Mouse (Mus musculus) liver, embryonic 14.5 days (tissue): ENCODE results near the gene Ano4. TPM values are rescaled to one million over a fixed set of nuclear protein-coding genes. Genes with fewer than 3 reads are reported as not detected.

Experiments used
- ATAC-seq: fragments of 200-750 bp; cut with Nextera tagmentation; 2 replicates; pipeline ENCODE4 v1.8.0; 2017; ENCODE audit warnings: moderate number of reproducible peaks, mild to moderate bottlenecking, moderate library complexity; ENCODE audit not compliant: insufficient read depth
- DNase-seq, 3 experiments: peaks; one replicate each; pipeline ENCODE4 v3.0.0-alpha.2; 2012 to 2013; ENCODE audit warnings: low read depth in 3 of 3, low spot score in 3 of 3
- H3K27ac ChIP-seq: fragments of 300-500 bp; sonication (generic); 2 replicates; pipeline ENCODE4 v1.5.1; 2014; ENCODE audit warnings: moderate library complexity, mild to moderate bottlenecking, control low read depth, inconsistent platforms
- H3K27me3 ChIP-seq: fragments of 300-500 bp; sonication (generic); 2 replicates; pipeline ENCODE4 v1.6.1; 2014; ENCODE audit warnings: mild to moderate bottlenecking, low read length, moderate library complexity; ENCODE audit not compliant: control insufficient read depth, insufficient read depth
- H3K36me3 ChIP-seq: fragments of 300-500 bp; sonication (generic); replicated peaks from 2 replicates; pipeline ENCODE4 v1.6.1; 2014; ENCODE audit warnings: low read depth; ENCODE audit not compliant: control insufficient read depth, insufficient read depth
- H3K4me1 ChIP-seq, 2 experiments: fragments of 200-500 bp in 1 of 2; fragments of 300-500 bp in 1 of 2; sonication (generic) in 1 of 2; replicated peaks; 2 replicates each; pipeline ENCODE4 v1.6.1; 2012 to 2014; ENCODE audit warnings: antibody characterized with exemption in 1 of 2, inconsistent platforms in 1 of 2, low read length in 1 of 2; ENCODE audit not compliant: control insufficient read depth in 2 of 2, insufficient read depth in 2 of 2
- H3K4me2 ChIP-seq: fragments of 300-500 bp; sonication (generic); 2 replicates; pipeline ENCODE4 v1.6.1; 2014; ENCODE audit warnings: low read depth, mild to moderate bottlenecking, control low read depth, moderate library complexity
- H3K4me3 ChIP-seq, 2 experiments: fragments of 200-500 bp in 1 of 2; fragments of 300-500 bp in 1 of 2; sonication (generic) in 1 of 2; 2 replicates each; pipeline ENCODE4 v1.5.1; 2012 to 2014; ENCODE audit warnings: low read depth in 2 of 2, low read length in 2 of 2, mild to moderate bottlenecking in 2 of 2, control low read depth in 1 of 2, inconsistent platforms in 1 of 2, moderate library complexity in 1 of 2; ENCODE audit not compliant: insufficient read depth in 1 of 2
- H3K9ac ChIP-seq: fragments of 300-500 bp; sonication (generic); replicated peaks from 2 replicates; pipeline ENCODE4 v1.6.1; 2014; ENCODE audit warnings: mild to moderate bottlenecking, control low read depth, moderate library complexity
- H3K9me3 ChIP-seq: fragments of 300-500 bp; sonication (generic); 2 replicates; pipeline ENCODE4 v1.6.1; 2016; ENCODE audit warnings: low read length, mixed read lengths; ENCODE audit not compliant: control insufficient read depth
- CTCF ChIP-seq: IDR thresholded peaks from 2 replicates; pipeline ENCODE4 v1.5.1; 2016; ENCODE audit warnings: antibody characterized with exemption, low read depth, control low read depth
- EP300 ChIP-seq: IDR thresholded peaks from 2 replicates; pipeline ENCODE4 v1.6.1; 2016; ENCODE audit warnings: antibody characterized with exemption, low read depth
- WGBS: fragments of 180-500 bp; shearing (Covaris S2); extraction: QIAGEN DNeasy Blood & Tissue Kit; methylation state at CpG from one replicate; pipeline ENCODE4 v1.1.7; 2014; ENCODE audit not compliant: insufficient replicate concordance; 5-methylcytosine and 5-hydroxymethylcytosine counted together
- polyA plus RNA-seq, 2 experiments: library from polyadenylated mRNA; depleted of rRNA in 1 of 2; stranded (reverse) in 1 of 2; unstranded in 1 of 2; fragments of >200 nt; fragmentation: Nextera tagmentation in 1 of 2; extraction: Ambion mirVana in 1 of 2; gene quantifications; 2 replicates each; pipeline versions ENCODE4 v1.2.1 to v1.2.3; 2012 to 2014

Gene Ano4
- polyA plus RNA-seq, 2 experiments: 0.03 to 0.08 TPM

DNA sequence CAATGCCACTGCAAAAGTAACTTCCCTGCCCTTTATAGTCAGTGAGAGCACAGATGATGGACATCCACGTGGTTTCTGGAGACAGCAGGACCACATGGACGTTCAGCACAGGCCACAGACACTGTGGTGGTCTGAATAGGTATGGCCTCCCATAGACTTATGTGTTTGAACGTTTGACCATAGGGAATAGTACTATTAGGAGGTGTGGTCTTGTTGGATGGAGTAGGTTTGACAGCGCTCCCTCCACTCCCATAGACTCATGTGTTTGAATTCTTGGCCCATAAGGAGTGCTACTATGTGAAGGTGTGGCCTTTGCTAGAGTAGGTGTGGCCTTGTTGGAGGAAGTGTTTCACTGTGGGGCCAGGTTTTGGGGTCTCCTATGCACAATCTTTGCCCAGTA lies 33.2 kb upstream of the Ano4 start:
- no peaks in the 10 kb centered on the region for H3K9me3 ChIP-seq
- H3K27ac ChIP-seq: no peak overlapping the region
- H3K4me2 ChIP-seq: no peak overlapping the region
- TF ChIP-seq CTCF: no peak
- no peak for TF ChIP-seq EP300
- no peaks in the 10 kb centered on the region for H3K27me3 ChIP-seq
- H3K9ac ChIP-seq: no peak overlapping the region
- DNase-seq: no peak
- no peak overlapping the region for H3K4me3 ChIP-seq
- WGBS: 50% methylated on average over 4 of the region's 4 CpGs
- H3K36me3 ChIP-seq: no peaks in the 10 kb centered on the region
- no peak for ATAC-seq
- no peaks in the 10 kb centered on the region for H3K4me1 ChIP-seq

DNA sequence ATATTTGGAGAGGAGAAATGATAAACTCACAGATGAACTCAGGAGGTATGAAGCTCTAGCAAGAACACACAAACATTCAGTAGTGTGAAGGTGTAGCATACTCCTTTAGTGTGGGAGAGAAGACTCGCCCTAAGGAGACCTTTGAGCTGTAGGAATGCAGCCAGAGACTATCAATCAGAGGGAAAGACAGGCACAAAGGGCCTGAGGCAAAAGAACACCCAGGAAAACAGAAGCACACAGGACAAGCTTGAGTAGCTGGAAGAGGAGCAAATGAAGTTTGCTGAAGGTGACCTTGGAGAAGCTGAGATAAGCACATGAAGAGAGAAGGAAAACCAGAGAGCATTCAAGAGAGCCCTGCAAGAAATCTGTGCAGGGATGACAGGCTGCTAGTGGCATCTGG lies 25.5 kb upstream of the Ano4 start:
- no peaks in the 10 kb centered on the region for H3K27me3 ChIP-seq
- 22% methylated on average over 1 of the region's 1 CpGs for WGBS
- DNase-seq (no peak), ATAC-seq (no peak)
- H3K4me3 ChIP-seq: no peak overlapping the region
- TF ChIP-seq EP300 (no peak), CTCF (no peak)
- H3K27ac ChIP-seq: no peak overlapping the region
- H3K36me3 ChIP-seq: no peaks in the 10 kb centered on the region
- H3K9me3 ChIP-seq: no peaks in the 10 kb centered on the region
- H3K4me1 ChIP-seq: no peaks in the 10 kb centered on the region
- H3K9ac ChIP-seq: no peak overlapping the region
- H3K4me2 ChIP-seq: no peak overlapping the region

DNA sequence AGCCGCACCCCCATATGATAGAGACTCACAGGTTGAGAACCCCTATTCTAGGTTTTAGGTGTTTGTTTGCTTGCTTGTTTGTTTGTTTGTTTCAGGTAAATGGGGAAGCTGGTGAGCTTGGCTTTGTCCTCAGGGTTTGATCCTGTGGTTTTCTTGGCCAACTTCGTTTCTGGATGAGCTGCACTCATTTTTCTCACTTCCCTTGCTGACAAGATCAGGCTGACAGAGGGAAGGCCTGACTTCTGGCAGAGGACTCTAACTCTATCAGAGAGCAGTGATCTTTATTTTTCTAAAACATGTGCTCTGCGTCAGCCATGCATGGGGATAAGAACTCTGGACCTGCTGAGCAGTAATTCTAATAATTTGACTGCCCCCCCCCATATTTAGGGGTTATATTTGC lies 14.4 kb upstream of the Ano4 start:
- Histone ChIP-seq H3K27me3 (no peaks in the 10 kb centered on the region), H3K4me1 (no peaks in the 10 kb centered on the region), H3K27ac (no peak overlapping the region), H3K36me3 (no peaks in the 10 kb centered on the region), H3K9ac (no peak overlapping the region), H3K4me3 (no peak overlapping the region), H3K4me2 (no peak overlapping the region), H3K9me3 (no peaks in the 10 kb centered on the region)
- TF ChIP-seq CTCF (no peak), EP300 (no peak)
- 42% methylated on average over 3 of the region's 3 CpGs for WGBS
- ATAC-seq (no peak), DNase-seq (no peak)

DNA sequence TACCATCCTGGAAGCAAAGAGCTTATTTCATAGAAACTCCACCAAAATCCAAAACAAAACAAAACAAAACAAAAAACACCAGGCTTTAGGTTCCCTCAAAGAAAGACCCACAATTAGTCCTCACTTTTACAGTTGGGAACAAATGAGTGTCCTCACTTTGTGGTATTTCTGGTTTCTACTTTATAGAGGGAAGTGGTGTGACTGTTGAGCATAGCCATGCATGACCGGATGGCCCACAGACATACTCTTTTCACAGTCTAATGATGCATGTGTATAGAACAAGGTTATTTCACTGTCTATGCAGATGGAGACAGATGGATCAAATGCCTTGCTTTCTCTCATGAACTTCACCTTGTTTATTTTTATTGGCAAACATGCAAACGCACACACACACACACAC lies 10.1 kb upstream of the Ano4 start:
- no peaks in the 10 kb centered on the region for H3K27me3 ChIP-seq
- TF ChIP-seq CTCF (no peak), EP300 (no peak)
- H3K27ac ChIP-seq: no peak overlapping the region
- no peak for ATAC-seq
- no peak overlapping the region for H3K4me3 ChIP-seq
- WGBS: 66% methylated on average over 2 of the region's 2 CpGs
- H3K4me1 ChIP-seq: no peaks in the 10 kb centered on the region
- no peaks in the 10 kb centered on the region for H3K36me3 ChIP-seq
- no peaks in the 10 kb centered on the region for H3K9me3 ChIP-seq
- H3K9ac ChIP-seq: no peak overlapping the region
- DNase-seq: no peak
- H3K4me2 ChIP-seq: no peak overlapping the region

- no peak for TF ChIP-seq EP300
- TF ChIP-seq CTCF: no peak
- Histone ChIP-seq H3K27ac (no peak overlapping the region), H3K9me3 (no peaks in the 10 kb centered on the region), H3K4me1 (no peaks in the 10 kb centered on the region), H3K27me3 (peaks cover 3% of the 10 kb centered on the region; the same call in 1 of the 2 replicates), H3K4me2 (no peak overlapping the region), H3K36me3 (no peaks in the 10 kb centered on the region), H3K4me3 (no peak overlapping the region), H3K9ac (no peak overlapping the region)
- DNase-seq: no peak
- no peak for ATAC-seq
- 75% methylated on average over 11 of the region's 11 CpGs for WGBS
These were observed 6.9 kb upstream of the Ano4 start for GRCm38 (mm10) chr10:89351416-89351815.

- Histone ChIP-seq H3K9ac (no peak overlapping the region), H3K27me3 (peaks cover 24% of the 10 kb centered on the region), H3K9me3 (no peaks in the 10 kb centered on the region), H3K36me3 (no peaks in the 10 kb centered on the region), H3K4me1 (no peaks in the 10 kb centered on the region), H3K27ac (no peak overlapping the region), H3K4me2 (no peak overlapping the region), H3K4me3 (no peak overlapping the region)
- WGBS: 41% methylated on average over 6 of the region's 6 CpGs
- DNase-seq: no peak
- TF ChIP-seq EP300 (no peak), CTCF (no peak)
- no peak for ATAC-seq
These were observed 1.0 kb upstream of the Ano4 start for GRCm38 (mm10) chr10:89345606-89346005.
